Mouse (Mus musculus): ENCODE data around the gene Sema3b. TPM values are rescaled to one million over a fixed set of nuclear protein-coding genes. Genes with fewer than 3 reads are reported as not detected.

Sema3b gene
- polyA plus RNA-seq, 1 experiment from 2014 or later: 11.0 TPM

DNA sequence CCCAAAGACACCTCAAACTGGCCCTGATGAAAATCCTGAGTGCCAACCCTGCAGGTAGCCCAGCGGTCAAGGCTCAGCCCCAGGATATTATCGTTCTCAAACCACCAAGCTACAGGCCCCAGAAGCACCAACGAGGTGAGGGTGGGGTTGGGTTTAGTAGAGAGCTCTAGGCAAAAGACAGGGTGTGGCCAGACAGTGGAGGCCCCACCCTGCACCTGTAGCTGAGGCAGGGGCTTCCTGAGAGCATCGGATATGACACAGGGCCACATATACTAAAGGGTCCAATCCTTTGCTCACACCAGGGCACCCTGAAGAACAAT is 20.3 kb upstream of the Sema3b start:
- no peak for ATAC-seq (replicated peaks; ENCODE audit: extremely low read depth, insufficient read depth, low FRiP score)
- peak overlapping the region; percentile 53 for H3K9ac ChIP-seq (ENCODE audit: low read length)

DNA sequence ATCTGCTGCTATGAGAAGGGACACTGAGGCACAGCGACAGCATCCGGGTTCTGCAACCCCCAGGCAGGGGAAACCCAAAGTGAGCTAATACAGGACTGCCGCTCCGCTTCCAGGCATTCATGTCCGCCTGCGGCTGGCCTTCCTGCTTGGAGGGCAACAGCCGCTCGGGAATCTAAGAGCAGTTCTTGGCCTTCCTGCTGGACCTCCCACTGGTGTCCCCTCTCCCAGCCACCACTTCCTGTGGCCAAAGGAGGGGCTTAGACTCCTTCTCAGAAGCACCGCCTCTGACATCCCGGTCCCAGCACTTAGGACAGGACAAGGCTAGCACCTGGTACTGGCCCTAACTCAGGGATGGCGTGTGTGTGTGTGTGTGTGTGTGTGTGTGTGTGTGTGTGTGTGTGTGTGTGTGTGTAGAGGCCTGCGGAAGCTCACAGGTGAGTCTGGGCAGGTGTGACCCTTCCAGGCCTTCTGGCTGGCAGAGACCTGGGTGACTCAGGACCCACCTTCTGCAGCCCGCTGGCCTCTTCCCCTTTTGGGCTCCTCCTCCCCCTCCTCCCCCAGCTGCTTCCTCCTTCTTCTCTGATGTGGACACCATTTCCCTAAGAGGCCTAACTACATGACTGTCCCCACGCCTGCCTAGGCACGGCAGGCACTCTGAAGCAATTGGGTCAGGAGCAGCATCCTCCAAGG is 19.8 kb upstream of the Sema3b start:
- H3K4me1 ChIP-seq (ENCODE audit: control insufficient read depth, insufficient read depth, low read length): peaks cover 82% of the 10 kb centered on the region
- peak overlapping the region; percentile 88 for H3K27ac ChIP-seq (ENCODE audit: low read length)
- ATAC-seq (replicated peaks; ENCODE audit: extremely low read depth, insufficient read depth, low FRiP score): peak; percentile 8; the same call in 1 of the 2 replicates
- H3K4me3 ChIP-seq (ENCODE audit: low read length): peak overlapping the region; percentile 6; the same call in 1 of the 2 replicates
- 47% methylated on average over 15 of the region's 15 CpGs for WGBS
- H3K27me3 ChIP-seq (ENCODE audit: control insufficient read depth, insufficient read depth, low read length): no peaks in the 10 kb centered on the region
- peak overlapping the region; percentile 45 for H3K4me2 ChIP-seq (ENCODE audit: low read depth, low read length)
- H3K9me3 ChIP-seq (replicated peaks; ENCODE audit: control insufficient read depth, low read length): no peaks in the 10 kb centered on the region
- H3K9ac ChIP-seq (ENCODE audit: low read length): peak overlapping the region; percentile 53
- peaks cover 2% of the 10 kb centered on the region; the same call in 1 of the 2 replicates for H3K36me3 ChIP-seq (ENCODE audit: control insufficient read depth, insufficient read depth)

More for the DNA sequence above, 20.3 kb upstream of the Sema3b start:
- WGBS: 51% methylated on average over 4 of the region's 4 CpGs
- no peaks in the 10 kb centered on the region for H3K9me3 ChIP-seq (replicated peaks; ENCODE audit: control insufficient read depth, low read length)
- peak overlapping the region; percentile 45 for H3K4me2 ChIP-seq (ENCODE audit: low read depth, low read length)
- H3K4me1 ChIP-seq (ENCODE audit: control insufficient read depth, insufficient read depth, low read length): peaks cover 77% of the 10 kb centered on the region
- H3K36me3 ChIP-seq (ENCODE audit: control insufficient read depth, insufficient read depth): peaks cover 2% of the 10 kb centered on the region; the same call in 1 of the 2 replicates
- no peaks in the 10 kb centered on the region for H3K27me3 ChIP-seq (ENCODE audit: control insufficient read depth, insufficient read depth, low read length)
- peak overlapping the region; percentile 88 for H3K27ac ChIP-seq (ENCODE audit: low read length)
- no peak overlapping the region for H3K4me3 ChIP-seq (ENCODE audit: low read length)

DNA sequence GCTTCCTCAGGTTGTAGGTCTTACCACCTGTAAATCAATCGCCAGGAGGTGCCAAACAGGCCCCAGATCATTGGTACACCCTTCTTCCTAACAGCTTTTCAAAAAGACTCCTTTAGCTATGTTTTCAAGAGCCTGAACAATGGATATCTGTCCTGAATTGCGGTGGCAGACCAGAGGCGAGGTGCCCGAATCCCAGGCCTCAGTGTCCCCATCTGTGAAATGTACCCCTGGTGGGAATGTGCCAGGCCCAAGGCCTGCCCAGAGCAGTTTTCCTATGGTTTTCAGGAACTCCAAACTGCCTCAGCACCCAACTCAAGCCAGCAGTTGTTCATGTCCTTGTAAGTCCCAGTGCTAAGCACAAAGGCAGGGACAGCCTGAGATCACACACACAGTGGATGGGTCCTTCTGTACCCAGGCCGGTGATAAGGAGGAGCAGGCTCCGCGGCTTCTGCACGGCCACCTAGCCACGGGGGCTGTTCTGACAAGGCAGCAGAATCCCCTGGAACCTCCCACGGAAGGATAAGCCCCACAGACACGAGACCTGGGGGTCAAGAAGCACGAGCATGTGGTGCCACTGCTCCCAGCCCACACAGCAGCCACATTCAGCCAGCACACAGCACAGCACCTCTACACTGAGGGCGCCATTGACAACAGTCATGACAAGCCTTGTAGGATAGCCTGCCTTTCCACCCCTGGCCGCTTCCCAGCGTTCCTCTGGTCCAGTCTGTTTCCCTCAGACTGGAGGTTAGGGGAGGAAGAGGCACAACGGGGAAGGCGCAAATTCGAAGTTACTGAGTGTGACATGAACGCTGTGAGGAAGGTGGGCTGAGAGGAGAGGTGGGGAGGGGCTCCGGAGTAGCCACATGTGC is 18.6 kb upstream of the Sema3b start:
- H3K27ac ChIP-seq (ENCODE audit: low read length): peak overlapping the region; percentile 88
- H3K9me3 ChIP-seq (replicated peaks; ENCODE audit: control insufficient read depth, low read length): no peaks in the 10 kb centered on the region
- H3K36me3 ChIP-seq (ENCODE audit: control insufficient read depth, insufficient read depth): peaks cover 2% of the 10 kb centered on the region; the same call in 1 of the 2 replicates
- H3K4me1 ChIP-seq (ENCODE audit: control insufficient read depth, insufficient read depth, low read length): peaks cover 85% of the 10 kb centered on the region
- peak overlapping the region; percentile 30 for H3K9ac ChIP-seq (ENCODE audit: low read length)
- ATAC-seq (replicated peaks; ENCODE audit: extremely low read depth, insufficient read depth, low FRiP score): no peak
- H3K4me2 ChIP-seq (ENCODE audit: low read depth, low read length): peak overlapping the region; percentile 45
- WGBS: 31% methylated on average over 20 of the region's 20 CpGs
- no peak overlapping the region for H3K4me3 ChIP-seq (ENCODE audit: low read length)
- no peaks in the 10 kb centered on the region for H3K27me3 ChIP-seq (ENCODE audit: control insufficient read depth, insufficient read depth, low read length)

DNA sequence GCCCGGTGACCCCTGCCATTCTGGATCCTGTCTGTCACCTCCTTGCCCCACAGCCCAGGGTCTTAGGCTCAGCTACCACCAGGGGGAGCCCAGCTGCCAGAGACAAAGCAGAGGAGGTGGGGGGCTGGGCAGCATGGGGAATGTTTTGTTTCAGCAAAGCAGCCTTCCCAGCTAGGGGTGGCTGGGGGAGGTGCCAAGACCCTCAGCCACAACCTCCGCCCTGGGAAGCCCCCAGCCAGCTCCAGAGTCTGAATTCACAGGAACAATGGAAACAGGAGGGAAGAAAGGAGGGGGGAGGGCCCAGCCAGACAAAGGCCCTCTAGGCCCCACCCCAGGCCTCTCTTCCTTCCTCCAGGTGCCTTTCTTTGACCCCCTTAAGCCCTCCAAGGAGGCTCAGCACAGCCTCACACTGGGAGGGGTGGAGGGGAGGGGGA is 17.8 kb upstream of the Sema3b start:
- H3K4me1 ChIP-seq (ENCODE audit: control insufficient read depth, insufficient read depth, low read length): peaks cover 80% of the 10 kb centered on the region
- peak overlapping the region; percentile 4; the same call in 1 of the 2 replicates for H3K4me3 ChIP-seq (ENCODE audit: low read length)
- peak overlapping the region; percentile 30 for H3K9ac ChIP-seq (ENCODE audit: low read length)
- H3K27ac ChIP-seq (ENCODE audit: low read length): peak overlapping the region; percentile 88
- H3K27me3 ChIP-seq (ENCODE audit: control insufficient read depth, insufficient read depth, low read length): no peaks in the 10 kb centered on the region
- no peaks in the 10 kb centered on the region for H3K9me3 ChIP-seq (replicated peaks; ENCODE audit: control insufficient read depth, low read length)
- peak; percentile 59 for ATAC-seq (replicated peaks; ENCODE audit: extremely low read depth, insufficient read depth, low FRiP score)
- WGBS: 0% methylated on average over 2 of the region's 2 CpGs
- peak overlapping the region; percentile 26 for H3K4me2 ChIP-seq (ENCODE audit: low read depth, low read length)
- peaks cover 5% of the 10 kb centered on the region for H3K36me3 ChIP-seq (ENCODE audit: control insufficient read depth, insufficient read depth)

DNA sequence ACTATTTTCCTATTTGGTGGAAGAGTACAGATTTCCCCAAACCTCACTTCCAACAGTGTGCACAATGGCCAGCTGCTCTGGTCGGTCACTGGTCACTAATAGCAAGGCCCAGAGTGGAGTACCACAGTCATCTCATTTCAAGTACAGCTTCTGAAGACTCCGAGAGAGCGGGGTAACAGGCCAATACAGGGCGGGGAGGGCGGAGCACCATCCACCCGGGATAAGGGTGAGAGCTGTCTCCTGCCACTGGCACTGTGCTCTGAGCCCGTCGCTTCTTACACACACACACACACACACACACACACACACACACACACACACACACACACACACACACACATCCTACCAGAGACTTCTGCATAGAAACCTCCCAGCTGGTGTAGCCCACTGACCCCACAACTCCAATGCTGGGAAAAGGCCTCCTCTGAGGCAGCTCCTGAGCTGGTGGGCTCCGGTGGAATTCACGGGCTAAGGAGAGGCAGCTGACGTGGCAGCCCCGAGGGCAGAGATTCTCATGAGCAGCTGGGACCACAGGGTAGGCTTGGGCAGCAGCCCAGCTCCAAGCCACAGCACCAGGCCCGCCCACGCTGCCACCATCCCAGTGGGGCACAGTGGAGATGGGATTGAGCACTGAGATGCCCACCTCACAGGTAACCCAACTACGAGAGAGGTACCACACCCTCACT is 17.3 kb upstream of the Sema3b start:
- no peaks in the 10 kb centered on the region for H3K27me3 ChIP-seq (ENCODE audit: control insufficient read depth, insufficient read depth, low read length)
- peak overlapping the region; percentile 88 for H3K27ac ChIP-seq (ENCODE audit: low read length)
- H3K9ac ChIP-seq (ENCODE audit: low read length): peak overlapping the region; percentile 32
- peak overlapping the region; percentile 26 for H3K4me2 ChIP-seq (ENCODE audit: low read depth, low read length)
- 45% methylated on average over 15 of the region's 15 CpGs for WGBS
- ATAC-seq (replicated peaks; ENCODE audit: extremely low read depth, insufficient read depth, low FRiP score): no peak; the same call in 1 of the 2 replicates
- no peaks in the 10 kb centered on the region for H3K9me3 ChIP-seq (replicated peaks; ENCODE audit: control insufficient read depth, low read length)
- H3K4me3 ChIP-seq (ENCODE audit: low read length): peak overlapping the region; percentile 4; the same call in 1 of the 2 replicates
- H3K36me3 ChIP-seq (ENCODE audit: control insufficient read depth, insufficient read depth): peaks cover 5% of the 10 kb centered on the region
- peaks cover 78% of the 10 kb centered on the region for H3K4me1 ChIP-seq (ENCODE audit: control insufficient read depth, insufficient read depth, low read length)

DNA sequence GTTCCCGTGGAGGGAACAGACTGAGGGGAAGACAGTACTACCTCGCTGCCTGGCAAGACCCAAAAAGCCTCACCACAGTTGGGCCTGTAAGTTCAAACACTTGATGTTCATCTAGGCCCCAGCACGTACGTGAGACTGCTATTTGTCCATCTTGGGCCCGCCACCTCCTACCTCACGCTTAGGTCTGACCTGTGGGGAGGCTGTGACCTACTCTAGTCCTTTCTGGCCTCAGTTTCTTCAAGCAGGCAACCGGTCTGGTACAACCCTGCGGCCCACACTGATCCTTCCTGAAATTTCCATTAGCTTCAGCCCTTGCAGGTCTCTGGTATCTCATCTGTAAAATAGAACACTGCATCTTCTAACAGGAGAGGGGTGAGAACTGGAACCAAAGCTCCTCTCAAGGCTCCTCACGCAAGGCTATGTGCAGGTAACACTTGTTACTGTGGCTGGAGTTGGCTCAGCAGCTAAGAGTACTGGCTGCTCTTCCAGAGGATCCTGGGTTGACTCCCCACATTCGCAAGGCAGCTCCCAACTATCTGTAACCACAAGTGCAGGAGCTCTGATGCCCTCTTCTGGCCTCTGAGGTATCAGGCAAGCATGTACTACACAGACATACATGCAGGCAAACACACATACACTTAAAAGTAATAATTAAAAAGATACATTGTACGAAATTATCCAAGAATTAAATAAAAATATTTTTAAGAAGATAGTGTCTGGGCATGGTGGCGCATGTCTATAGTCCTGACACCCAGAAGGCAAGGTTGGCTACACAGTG is 16.5 kb upstream of the Sema3b start:
- Histone ChIP-seq H3K4me1 (ENCODE audit: control insufficient read depth, insufficient read depth, low read length) (peaks cover 78% of the 10 kb centered on the region), H3K4me2 (ENCODE audit: low read depth, low read length) (no peak overlapping the region), H3K9ac (ENCODE audit: low read length) (peak overlapping the region; percentile 56), H3K27ac (ENCODE audit: low read length) (peak overlapping the region; percentile 72), H3K27me3 (ENCODE audit: control insufficient read depth, insufficient read depth, low read length) (no peaks in the 10 kb centered on the region), H3K9me3 (replicated peaks; ENCODE audit: control insufficient read depth, low read length) (no peaks in the 10 kb centered on the region), H3K4me3 (ENCODE audit: low read length) (no peak overlapping the region), H3K36me3 (ENCODE audit: control insufficient read depth, insufficient read depth) (peaks cover 5% of the 10 kb centered on the region)
- WGBS: 88% methylated on average over 12 of the region's 12 CpGs
- no peak for ATAC-seq (replicated peaks; ENCODE audit: extremely low read depth, insufficient read depth, low FRiP score)

DNA sequence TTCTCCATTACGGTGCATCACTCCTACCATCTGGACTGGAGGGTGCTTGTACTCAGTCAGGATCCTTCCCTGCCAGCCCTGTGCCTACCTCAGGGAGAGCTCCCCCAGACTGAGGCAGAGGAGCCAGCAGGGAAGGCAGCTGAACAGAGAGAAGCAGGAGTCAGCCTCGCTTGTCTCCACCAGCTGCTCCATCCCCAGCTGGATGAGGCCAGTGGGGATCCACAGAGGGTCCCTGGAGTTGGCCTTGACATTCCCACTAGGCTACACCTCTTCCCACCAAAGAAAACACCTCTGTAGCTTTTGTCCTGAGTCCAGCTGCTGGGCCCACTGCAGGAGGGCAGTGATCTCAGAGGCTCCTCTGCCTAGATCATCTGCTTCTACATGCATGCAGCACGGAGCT is 15.9 kb upstream of the Sema3b start:
- Histone ChIP-seq H3K4me3 (ENCODE audit: low read length) (no peak overlapping the region), H3K36me3 (ENCODE audit: control insufficient read depth, insufficient read depth) (peaks cover 10% of the 10 kb centered on the region), H3K4me2 (ENCODE audit: low read depth, low read length) (peak overlapping the region; percentile 26), H3K27ac (ENCODE audit: low read length) (peak overlapping the region; percentile 72), H3K9me3 (replicated peaks; ENCODE audit: control insufficient read depth, low read length) (no peaks in the 10 kb centered on the region), H3K9ac (ENCODE audit: low read length) (peak overlapping the region; percentile 56), H3K4me1 (ENCODE audit: control insufficient read depth, insufficient read depth, low read length) (peaks cover 78% of the 10 kb centered on the region), H3K27me3 (ENCODE audit: control insufficient read depth, insufficient read depth, low read length) (no peaks in the 10 kb centered on the region)
- 85% methylated on average over 3 of the region's 3 CpGs for WGBS
- ATAC-seq (replicated peaks; ENCODE audit: extremely low read depth, insufficient read depth, low FRiP score): no peak

DNA sequence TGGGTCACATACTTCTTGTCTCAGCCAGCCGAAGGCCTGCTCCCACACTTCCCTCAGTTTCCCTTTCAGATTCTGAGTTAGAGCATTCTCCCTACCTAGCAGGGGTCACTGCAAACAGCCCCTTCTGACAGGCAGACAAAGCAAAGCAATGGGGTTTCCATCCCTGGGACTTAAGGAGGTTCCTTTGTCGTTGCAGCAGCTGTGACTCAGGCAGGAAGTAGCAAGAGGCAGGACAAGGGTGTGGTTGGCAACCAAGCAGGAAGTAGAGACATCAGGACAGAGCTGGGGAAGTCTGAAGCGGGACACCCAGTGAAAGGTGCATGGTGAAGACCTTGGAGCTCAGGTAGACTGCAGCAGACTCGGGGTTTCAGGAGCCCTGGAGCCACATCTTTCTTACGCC is 15.5 kb upstream of the Sema3b start:
- Histone ChIP-seq H3K4me3 (ENCODE audit: low read length) (no peak overlapping the region), H3K4me1 (ENCODE audit: control insufficient read depth, insufficient read depth, low read length) (peaks cover 78% of the 10 kb centered on the region), H3K9ac (ENCODE audit: low read length) (peak overlapping the region; percentile 26; the same call in 1 of the 2 replicates), H3K27me3 (ENCODE audit: control insufficient read depth, insufficient read depth, low read length) (no peaks in the 10 kb centered on the region), H3K36me3 (ENCODE audit: control insufficient read depth, insufficient read depth) (peaks cover 12% of the 10 kb centered on the region), H3K4me2 (ENCODE audit: low read depth, low read length) (peak overlapping the region; percentile 26; the same call in 1 of the 2 replicates), H3K9me3 (replicated peaks; ENCODE audit: control insufficient read depth, low read length) (no peaks in the 10 kb centered on the region), H3K27ac (ENCODE audit: low read length) (peak overlapping the region; percentile 72)
- ATAC-seq (replicated peaks; ENCODE audit: extremely low read depth, insufficient read depth, low FRiP score): no peak
- 66% methylated on average over 5 of the region's 5 CpGs for WGBS
